Mouse (Mus musculus): ENCODE data around the gene Rab38.

Rab38 gene

GRCm38 (mm10) chr7:88527100-88527671 lies 97.1 kb downstream of the Rab38 start:
- DNase-seq (ENCODE audit: low spot score in 2 of 2), result no peak

- no peak for DNase-seq (ENCODE audit: low spot score in 2 of 2)
Measured at GRCm38 (mm10) chr7:88536127-88536531, 106.1 kb downstream of the Rab38 start.

DNA sequence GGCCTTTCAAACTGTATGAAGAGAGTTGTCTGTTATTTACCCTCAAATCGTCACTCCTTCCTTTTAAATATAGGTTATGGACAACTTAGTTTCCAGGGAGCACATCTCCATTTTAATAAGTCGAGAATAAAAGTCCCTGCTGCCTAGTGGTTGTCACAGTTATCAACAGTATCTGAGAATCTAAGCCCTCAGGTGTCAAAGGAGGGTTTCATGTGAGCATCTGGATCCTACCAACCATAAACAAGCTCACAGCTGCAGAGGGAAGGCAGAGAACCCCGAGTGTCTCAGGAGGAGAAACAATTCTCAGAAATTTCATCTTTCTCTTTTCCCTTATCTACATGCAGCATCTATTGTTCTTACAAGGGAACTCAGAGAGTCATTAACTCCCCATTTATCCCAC lies 106.7 kb downstream of the Rab38 start:
- DNase-seq (ENCODE audit: low spot score in 2 of 2), result no peak

Measured in spleen, postnatal 36 days (tissue).